24 mouse cellular contexts compared by ENCODE assay signal in the genomic region with DNA sequence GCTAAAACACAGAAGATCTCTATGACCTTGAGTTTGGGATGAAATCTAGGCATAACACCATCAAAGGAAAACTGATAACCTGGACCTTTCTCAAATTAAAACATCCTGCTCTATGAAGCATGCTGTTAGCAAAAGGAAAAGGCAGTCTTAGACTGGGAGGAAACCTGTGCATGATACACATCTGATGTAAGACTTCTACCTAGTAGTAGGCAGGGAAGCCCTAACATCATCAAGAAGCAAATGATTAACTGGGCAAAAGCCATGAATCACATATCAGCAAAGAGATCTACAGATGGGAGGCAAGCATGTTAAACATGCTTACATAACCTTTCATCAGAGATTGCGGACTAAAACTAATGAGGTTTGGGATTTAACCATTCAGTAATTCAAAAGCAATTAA.
"Had no signal": no experiment of that assay in that cellular context is flagged by ENCODE, and none has a peak within 500 bp of the region (broad histone marks: within the 10 kb centered on the region; RNA-seq: fewer than 3 reads in every experiment).

No protein-coding gene starts in this region.

- DNase-seq: gastrocnemius, adult 2 months; gastrocnemius, postnatal 10 days; gastrocnemius, postnatal 25 days; heart, adult 18-20 months; heart, postnatal 10 days; heart, postnatal 4 days; kidney, postnatal 10 days; liver; liver, embryonic 13.5 days had no signal

- H3K9me3 ChIP-seq: heart, embryonic 10.5 days; heart, embryonic 12.5 days; hindbrain, embryonic 10.5 days; hindbrain, embryonic 12.5 days; intestine, embryonic 15.5 days; limb, embryonic 10.5 days; limb, embryonic 12.5 days; liver, embryonic 13.5 days had no signal

- H3K4me2 ChIP-seq: heart, embryonic 12.5 days; hindbrain, embryonic 12.5 days; hindbrain, embryonic 14.5 days; intestine, embryonic 15.5 days; limb, embryonic 12.5 days; liver, embryonic 11.5 days; liver, embryonic 13.5 days had no signal

- H3K27ac ChIP-seq: gastrocnemius, adult 2 months; heart, embryonic 10.5 days; hindbrain, embryonic 10.5 days; hindbrain, embryonic 12.5 days; hindbrain, embryonic 14.5 days; intestine, embryonic 15.5 days; layer of hippocampus, adult 2 months; left cerebral cortex, adult 2 months; limb, embryonic 10.5 days; limb, embryonic 12.5 days; liver, embryonic 13.5 days had no signal

- H3K9ac ChIP-seq: heart, embryonic 12.5 days; hindbrain, embryonic 12.5 days; hindbrain, embryonic 14.5 days; intestine, embryonic 15.5 days; limb, embryonic 12.5 days; liver, embryonic 13.5 days had no signal

- H3K36me3 ChIP-seq: heart, embryonic 10.5 days; heart, embryonic 12.5 days; hindbrain, embryonic 10.5 days; hindbrain, embryonic 12.5 days; intestine, embryonic 15.5 days; limb, embryonic 10.5 days; limb, embryonic 12.5 days; liver, embryonic 13.5 days had no signal

- H3K27me3 ChIP-seq: heart, embryonic 12.5 days; intestine, embryonic 15.5 days; limb, embryonic 12.5 days; liver, embryonic 13.5 days had no signal

- H3K4me3 ChIP-seq: gastrocnemius, adult 2 months; heart, embryonic 10.5 days; heart, embryonic 12.5 days; hindbrain, embryonic 10.5 days; hindbrain, embryonic 12.5 days; intestine, embryonic 15.5 days; layer of hippocampus, adult 2 months; left cerebral cortex, adult 2 months; limb, embryonic 10.5 days; limb, embryonic 12.5 days; liver, embryonic 13.5 days had no signal

- H3K4me1 ChIP-seq: heart, embryonic 10.5 days; heart, embryonic 12.5 days; hindbrain, embryonic 12.5 days; liver, embryonic 13.5 days had no signal

- ATAC-seq: forebrain, embryonic 16.5 days; hindbrain, embryonic 16.5 days; inflammation-experienced regulatory T-cells, adult 6 months; intestine, embryonic 15.5 days; intestine, postnatal 0 days had no signal
